Mouse (Mus musculus) common myeloid progenitor, adult 5-6 weeks (primary cell): Measurements from ENCODE around the gene Asb7. TPM values are rescaled to one million over a fixed set of nuclear protein-coding genes. Genes with fewer than 3 reads are reported as not detected.

Source experiments
- ATAC-seq: replicated peaks from 2 replicates; pipeline ENCODE4 v1.8.0; 2016; ENCODE audit warnings: low read depth, mild to moderate bottlenecking, moderate TSS enrichment, inconsistent platforms; ENCODE audit not compliant: poor library complexity, severe bottlenecking
- total RNA-seq: library from RNA; stranded (forward); fragments of 200-1000, 187-1606 nt; gene quantifications from 2 replicates; pipeline ENCODE4 v1.2.3, GENCODE M21; 2017

Gene Asb7
- 12.0 and 28.4 TPM in 2 replicates for total RNA-seq

DNA sequence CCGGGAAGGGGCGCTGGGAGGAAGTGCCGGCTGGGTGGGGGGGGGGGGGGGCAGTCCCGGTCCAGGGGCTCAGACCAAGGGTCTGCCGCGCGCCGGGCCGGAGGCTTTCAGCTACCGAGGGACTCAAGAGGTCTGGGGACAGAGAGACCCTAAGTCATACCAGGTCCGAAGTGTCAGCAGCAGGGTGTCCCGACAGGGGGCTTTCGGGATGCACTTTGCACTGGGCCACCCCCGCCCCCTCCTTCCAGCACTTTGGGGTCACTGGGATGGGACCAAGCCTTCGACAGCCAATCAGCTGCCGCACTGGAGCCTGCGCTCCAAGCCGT lies at the start of gene Asb7:
Gene Asb7, minus strand, starts transcription at position 303 of the 326 bp plus-strand sequence.
- no peak for ATAC-seq

DNA sequence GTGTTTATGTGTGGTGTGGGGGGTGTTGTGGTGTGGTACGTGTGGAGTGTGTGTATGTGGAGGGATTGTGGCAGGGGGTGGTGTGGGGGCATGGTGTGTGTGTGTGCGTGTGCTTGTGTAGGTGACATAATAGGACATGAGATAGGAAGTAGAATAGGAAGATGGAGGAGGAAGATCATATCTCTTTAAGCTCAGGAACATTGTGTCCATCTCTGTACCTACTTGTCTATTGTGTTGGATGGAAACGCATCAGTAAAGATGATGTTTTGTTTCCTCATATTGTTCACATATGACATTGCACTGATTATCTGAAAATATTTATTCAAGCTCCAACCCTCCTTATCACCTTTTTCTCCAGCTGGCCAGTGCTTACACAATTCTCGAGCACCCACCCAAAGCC lies 48.0 kb upstream of the Asb7 start:
- no peak for ATAC-seq

DNA sequence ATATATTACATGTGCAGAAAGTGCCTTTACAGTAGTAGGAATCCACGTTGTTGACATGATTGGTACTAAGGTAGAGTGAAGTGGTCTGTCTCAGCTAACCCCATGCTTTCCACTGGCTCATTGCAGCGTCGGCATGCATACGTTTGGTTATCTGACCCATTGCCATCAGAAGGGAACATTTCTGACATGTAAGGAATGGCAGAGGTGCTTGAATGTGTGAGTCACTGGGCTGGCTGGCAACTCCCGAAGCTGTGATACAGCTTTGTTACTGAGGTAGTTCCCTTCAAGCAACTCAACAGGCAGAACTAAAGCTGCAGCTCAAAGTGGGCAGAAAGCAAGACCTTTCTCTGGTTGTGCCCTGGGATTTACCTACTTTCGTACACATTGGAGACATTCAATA lies 45.6 kb upstream of the Asb7 start:
- ATAC-seq = no peak

DNA sequence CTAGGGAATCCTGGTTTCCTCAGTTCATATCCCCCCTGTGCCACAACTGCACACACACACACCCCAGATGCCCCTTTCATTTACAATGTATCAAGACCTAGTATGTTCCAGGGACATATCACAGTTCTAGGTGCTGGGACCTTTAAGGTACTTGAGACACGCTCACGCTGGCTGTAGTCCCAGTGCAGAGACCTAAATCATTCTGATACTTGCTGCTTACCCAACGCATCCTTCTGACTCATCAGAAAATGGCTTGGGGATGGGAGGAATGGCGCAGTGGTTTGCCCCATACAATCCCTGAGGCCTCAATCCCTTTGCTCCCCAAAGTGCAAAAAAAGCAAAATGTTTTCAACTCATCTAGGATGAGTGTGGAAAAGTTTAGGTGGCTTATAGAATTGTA lies 45.1 kb upstream of the Asb7 start:
- no peak for ATAC-seq

DNA sequence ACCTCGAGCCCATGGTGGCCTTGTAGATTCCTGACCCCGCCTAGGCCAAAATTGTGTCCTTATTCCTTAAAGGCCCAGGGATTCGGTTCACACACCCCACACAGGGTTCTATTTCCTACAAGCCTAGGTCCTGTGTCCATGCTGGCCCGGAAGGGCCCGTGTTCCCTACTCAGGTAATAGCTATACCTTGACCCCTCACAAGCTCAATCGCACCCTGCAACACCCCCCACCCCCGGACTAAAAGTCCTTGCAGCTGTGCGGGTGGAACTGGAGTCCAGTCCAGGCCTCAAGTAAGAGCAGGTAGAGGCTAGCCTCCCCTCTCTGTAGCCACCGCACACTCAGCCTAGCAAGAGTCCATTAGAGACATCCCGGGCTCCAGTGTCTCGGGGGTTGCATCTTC lies 44.5 kb upstream of the Asb7 start:
- no peak for ATAC-seq

DNA sequence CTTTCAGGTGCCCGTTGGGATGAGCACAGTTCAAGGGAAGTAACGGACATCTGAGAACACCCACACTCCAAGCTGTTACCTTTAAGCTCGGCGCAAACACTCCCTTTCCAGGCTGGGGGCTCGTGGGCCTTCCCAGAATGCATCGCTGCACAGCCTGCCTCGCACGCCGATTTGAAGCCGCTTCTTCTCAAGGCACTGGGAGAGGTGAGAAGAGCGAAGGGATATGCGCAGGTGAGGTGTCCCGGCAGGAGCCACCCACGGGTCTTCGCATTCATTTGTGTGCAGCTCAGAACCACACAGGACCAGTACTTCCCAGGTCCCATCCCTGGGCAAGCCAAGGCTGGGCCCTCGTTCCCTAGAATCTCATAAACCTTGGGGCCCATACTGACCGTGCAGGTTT lies 44.0 kb upstream of the Asb7 start:
- no peak for ATAC-seq

DNA sequence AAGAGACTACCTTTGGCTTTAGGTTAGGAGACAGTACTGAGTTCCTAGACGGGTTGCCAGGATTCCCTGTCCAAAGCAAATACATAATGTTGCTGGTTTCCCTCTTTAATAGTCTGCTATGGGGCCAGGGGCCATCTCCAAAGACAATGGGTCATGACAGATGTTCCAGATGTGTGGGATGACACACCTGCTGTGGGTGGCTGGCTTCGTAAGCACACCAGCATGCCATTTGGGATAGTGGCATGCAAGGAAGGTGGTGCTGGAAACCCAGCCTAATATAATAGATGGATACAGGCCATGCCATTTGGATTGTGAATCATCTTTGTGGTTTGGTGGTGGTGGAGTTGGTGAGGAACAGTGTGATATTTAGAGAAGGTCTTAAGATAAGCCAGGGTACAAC lies 39.8 kb upstream of the Asb7 start:
- no peak for ATAC-seq

DNA sequence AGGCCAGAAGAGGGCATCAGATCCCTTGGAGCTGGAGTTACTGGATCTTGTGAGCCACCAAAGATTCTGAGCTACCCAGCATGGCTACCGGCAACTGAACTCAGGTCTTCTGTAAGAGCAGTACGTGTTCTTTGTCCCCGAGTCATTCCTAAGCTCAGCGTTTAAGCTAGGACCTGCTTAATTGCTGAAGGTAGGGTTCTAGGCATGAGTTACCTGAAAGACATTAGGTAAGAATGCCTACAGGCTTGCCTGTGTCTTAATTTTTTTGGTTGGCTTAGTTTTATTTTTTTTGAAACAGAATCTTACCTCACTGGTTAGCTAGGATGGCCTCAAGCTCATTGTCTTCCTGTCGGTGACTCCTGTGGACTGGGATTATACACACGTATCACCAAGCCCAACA lies 38.7 kb upstream of the Asb7 start:
- ATAC-seq = no peak

DNA sequence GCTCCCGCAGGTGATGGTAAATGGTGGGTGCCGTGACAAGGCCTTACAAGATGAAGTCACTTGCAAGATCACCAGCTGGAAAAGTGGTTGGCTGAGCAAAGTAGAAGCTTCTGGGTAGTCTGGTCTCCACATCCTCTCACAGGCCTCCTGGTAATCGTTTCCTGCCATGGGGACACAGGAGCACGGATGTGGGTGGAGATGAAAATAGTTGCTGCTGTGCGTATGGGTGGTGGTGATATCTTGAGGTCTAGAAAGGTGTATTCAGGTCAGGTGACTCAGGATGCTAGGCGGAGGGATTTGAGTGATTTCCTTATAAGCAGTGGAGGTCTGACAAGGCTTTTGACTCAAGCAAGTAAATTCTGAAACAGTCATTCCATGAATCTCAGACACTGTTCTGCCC lies 35.6 kb upstream of the Asb7 start:
- ATAC-seq = no peak

DNA sequence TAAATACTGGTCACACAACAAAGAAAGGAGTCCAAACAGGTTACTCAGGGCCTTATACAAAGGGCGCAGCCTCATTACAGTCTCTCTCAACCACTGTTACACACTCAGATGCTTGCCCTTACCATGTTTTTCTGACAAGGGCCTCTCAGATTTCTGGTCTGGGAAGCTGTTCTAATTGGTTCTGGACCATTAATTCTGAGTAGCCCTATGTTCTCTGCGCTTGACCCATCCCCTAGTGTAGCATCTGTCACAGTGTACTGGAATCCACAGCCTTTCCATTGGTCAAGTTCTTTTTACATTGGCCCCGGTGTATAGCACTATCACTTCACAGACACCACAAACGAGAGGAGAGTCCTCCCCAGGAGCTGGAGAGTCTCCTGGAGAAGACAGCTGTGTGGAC lies 35.1 kb upstream of the Asb7 start:
- ATAC-seq = no peak

DNA sequence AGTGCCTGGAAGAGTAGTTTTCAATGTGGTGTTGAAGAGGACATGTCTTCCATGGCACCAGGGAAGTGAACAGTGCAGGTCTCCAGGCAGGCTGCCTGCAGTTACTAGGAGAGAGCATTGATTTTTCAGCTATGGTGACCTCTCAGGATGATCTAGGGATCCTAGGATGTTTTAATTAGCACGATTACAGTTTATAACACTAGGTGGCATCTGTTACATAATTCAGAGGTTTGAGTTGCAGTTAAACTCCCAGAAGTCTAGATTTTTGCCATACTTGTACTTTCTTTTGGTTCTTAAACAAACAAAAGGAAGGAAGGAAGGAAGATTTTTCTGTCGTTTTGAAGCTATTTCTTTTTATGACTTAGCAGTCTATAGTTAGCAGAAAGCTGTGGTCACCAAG lies 21.8 kb upstream of the Asb7 start:
- ATAC-seq = no peak

DNA sequence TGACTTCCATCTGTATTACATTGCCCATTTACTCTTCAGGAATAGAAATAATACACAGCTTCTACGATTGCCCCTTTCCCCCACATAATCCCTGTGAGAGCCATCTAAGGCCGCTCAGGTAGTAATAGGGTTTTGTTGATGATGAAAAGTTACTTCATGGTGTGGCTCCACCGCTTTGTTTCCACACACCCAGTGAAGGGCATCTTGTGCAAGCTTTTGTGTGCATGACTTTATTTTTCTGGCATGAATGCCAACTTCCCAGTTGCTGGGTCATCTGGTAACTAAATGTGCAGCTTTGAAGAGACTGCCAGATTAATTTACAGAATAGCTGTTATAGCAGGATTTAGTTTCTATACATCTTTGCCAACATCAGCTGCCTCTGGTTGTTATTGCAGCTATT lies 15.2 kb upstream of the Asb7 start:
- no peak for ATAC-seq

DNA sequence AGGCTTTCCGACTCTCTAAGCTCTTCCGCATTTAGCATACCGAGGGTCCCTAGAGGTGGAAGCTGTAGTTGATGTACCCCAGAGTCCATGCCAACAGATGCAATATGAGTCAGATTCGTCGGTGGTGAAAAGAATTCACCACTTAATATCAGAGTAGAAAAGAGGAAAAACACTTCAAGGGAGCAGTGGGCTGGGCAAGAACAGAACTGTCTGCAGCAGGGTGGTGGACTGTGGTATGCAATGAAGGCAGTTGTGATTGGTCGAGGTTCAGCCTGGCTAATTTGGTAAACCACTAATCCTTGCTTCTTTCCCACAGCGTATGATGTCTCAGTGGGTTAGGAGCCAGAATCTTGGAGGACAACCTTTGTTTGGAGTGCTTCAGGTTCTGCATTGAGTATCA lies 13.3 kb upstream of the Asb7 start:
- ATAC-seq = no peak

DNA sequence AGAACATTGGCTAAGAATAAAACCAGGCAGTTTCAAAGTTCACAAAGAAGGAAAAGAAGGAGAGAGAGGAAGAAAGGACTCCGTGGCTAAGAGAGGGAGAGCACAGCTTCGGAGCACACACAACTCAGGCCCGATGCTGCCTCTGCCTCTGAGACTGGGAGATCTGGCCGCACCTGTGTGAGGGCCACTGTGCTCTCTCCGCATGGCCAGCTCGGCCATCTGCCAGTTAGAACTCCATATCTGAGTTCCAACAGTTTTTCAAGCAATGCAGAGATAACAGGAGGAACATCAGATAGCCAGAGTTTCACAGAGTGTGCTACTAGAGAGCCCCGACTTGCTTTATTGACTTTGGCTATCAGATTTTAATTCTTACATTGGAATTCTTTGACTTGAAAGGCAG lies 5.1 kb upstream of the Asb7 start:
- ATAC-seq = no peak

DNA sequence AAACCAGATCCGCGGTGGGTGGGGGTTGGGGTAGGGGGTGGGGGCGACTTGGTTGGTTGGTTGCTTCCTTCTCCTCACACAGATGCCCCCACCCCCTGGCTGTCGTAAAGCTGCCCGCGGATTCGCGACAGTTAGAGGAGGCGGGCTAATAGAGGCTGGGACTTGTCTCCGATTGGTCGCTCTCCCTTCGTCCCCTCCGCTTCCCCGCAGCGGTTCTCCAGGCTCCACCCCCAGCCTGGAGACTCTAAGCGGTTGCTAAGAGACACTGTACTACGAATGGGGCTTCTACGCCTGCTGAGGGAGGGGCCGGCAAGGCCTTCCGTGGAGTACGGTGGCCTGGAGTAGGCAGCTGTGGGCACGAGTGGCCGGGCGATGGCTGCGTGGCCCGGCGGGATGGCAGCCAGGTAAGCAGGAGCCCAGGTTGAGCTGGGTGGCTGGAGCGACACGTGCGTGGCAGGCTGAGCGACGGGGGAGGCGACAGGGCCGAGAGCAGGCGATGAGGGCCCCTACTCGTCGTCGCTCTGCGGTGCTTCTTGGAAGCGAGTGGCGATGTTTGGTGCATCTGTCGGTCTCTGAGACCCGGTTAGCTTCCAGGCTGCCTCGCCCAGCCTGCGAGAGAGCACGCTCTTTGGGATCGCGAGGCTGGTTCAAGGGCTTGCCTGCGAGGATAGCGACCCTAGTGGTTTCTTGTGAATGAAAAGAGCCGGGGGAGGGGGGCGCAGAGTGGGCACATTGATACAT lies 394 bp upstream of the Asb7 start, which contains the start of gene Lins1:
Gene Lins1, plus strand, starts transcription at position 270 of the 741 bp plus-strand sequence.
- peak; percentile 98 for ATAC-seq

DNA sequence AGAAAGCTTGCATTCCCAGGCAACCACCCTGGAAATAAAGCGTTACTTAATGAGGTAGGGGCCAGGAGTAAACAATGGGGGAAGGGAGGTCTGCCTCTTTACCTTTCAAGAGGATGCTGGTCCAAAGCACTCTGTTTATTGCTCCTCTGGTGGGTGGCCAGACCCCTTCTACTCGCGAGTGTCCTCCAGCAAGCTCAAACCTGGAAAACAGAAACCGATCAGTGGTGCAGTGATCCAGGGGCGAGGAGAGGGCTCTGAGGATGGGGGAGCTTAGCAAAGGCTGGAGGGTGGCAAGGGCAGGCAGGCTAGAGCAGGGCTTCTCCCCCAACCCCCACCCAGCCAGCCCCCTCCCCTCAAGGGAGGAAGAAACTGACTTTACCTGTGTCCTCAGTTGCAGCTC lies 675 bp downstream of the Asb7 start:
- ATAC-seq = no peak

DNA sequence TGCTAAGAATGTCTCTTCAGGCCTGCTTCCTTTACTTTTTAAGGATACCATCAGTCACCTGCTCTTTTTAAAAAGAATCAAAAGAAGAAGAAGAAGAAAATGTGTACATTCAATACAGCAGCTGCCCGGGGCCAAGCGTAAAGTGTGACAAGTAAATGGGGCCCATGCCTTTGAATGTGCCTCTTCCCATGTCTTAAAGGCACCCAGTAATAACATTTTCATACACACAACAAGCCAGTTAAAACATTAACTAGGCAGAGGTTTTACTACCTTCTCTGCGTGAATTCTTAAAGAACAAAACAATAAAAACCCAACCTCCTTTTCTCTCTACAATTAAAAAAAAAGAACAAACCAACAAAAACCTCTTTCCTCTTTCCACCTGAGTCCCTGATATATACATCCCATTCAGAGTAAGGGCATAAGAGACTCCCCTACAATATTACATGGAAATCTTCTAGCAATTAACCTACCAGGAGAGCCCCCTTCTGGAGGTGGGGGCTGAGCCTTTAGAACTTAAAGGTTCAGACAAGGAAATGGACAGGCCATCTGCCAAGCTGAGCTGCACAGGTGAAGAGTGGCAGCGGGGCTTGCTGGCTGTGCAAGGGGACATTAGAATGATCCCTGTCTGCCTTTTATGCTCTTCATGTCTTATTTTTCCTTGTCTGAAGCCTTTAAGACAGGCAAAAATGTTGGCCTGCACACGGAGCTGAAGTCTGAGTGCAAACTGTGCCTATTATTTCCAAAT lies 7.1 kb downstream of the Asb7 start:
- no peak for ATAC-seq

DNA sequence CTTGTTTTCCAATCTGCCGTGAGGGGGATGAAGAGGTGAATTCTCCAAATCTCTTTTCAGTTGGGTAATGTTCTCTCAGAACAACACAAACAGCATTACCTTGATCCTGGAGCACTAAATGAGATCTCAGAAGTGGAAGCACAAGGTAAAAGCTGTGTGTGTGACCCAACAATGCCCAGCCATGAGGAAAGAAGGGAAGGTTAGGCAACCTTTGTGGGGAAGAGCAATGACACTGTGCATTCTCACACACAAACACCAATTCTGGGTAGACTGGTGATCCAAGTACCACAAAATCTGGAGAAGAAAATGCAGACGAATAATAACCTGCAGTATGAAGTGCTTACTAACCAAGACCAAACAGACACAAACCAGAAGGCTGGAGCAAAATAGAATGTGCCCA lies 13.6 kb downstream of the Asb7 start:
- no peak for ATAC-seq

DNA sequence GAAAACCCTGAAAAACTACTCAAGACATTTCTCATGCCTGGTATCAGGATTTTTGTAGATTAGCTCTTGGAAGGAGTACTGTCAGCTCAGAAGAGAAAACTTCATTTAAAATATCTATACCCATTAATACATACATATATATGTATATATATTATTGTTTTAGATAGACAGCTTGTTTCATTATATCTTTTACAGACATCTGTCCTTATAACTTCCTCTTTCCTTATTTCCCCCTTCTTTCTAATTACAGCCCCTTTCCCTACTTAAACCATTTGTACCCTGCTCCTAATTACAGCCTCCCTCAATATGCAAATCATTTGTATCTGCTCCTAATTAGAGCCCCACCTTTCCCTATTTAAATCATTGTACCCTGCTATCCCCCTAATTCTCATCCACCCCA lies 22.3 kb downstream of the Asb7 start:
- no peak for ATAC-seq

DNA sequence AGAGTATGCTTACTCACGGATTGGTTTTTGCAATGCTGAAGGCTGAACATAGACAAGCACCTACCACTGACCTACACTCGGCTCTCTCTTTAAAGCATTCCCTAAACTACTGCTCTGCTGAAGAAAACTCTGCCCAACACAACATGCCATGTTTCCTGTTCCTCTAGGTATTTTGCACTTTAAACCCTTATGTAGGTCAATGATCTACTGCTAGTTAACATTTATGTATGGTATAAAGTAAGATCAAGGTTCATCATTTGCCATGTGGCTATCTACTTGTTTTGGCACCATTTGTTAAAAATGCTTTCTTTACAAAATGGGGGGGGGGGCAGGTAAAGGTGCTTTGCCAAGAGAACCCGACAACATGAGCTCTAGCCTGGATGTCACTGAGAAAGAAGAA lies 25.8 kb downstream of the Asb7 start:
- no peak for ATAC-seq

DNA sequence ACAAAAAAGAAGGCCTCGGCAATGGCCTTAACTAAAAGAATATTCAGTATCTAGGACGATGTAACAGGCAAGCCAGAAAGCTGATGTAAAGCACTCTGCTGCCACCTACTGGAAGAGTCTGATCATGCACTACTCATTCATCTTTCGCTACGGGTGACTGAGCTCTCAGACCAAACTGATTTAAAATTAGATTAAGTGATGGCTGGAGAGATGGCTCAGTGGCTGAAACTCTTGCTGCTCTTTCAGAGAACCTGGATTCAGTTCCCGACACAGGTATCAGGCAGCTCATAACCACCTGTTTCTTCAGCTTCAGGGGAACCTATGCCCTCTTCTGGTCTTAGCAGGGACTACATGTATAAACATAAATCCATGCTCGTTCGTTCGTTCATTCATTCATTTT lies 27.8 kb downstream of the Asb7 start:
- peak; percentile 95 for ATAC-seq

DNA sequence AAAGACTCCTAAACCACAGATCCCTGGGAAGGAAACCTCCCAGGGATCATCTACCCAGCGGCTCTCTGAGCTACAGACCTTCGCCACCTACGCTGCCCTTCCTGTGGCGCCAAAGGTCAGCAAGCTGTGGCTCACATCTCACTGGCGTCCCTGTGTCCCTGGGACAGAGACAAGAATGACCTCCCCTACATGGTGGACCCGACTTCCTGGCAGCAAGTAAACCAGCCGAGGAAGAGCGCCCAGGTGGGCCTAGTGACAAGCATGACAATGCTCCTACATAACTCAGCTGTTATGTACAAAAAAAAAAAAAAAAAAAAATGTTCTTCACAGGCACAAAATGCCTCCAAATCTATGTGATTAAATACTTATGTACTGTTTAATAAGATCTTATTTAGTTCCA lies 28.4 kb downstream of the Asb7 start:
- ATAC-seq = no peak
